Mouse (Mus musculus) midbrain, embryonic 16.5 days (tissue): Measurements from ENCODE around the gene Lsp1. TPM values are rescaled to one million over a fixed set of nuclear protein-coding genes. Genes with fewer than 3 reads are reported as not detected.

Source experiments
- ATAC-seq: fragments of 200-750 bp; cut with Nextera tagmentation; 2 replicates; pipeline ENCODE4 v1.8.0; 2017; ENCODE audit warnings: moderate TSS enrichment
- H3K27ac ChIP-seq: fragments of 300-500 bp; sonication (generic); 2 replicates; pipeline ENCODE4 v1.5.1; 2014; ENCODE audit warnings: mild to moderate bottlenecking, low read length, mixed read lengths
- H3K27me3 ChIP-seq: fragments of 300-500 bp; sonication (generic); 2 replicates; pipeline ENCODE4 v1.6.1; 2014; ENCODE audit warnings: low read depth, low read length, mixed read lengths; ENCODE audit not compliant: control insufficient read depth, insufficient read depth
- H3K36me3 ChIP-seq: fragments of 300-500 bp; sonication (generic); 2 replicates; pipeline ENCODE4 v1.6.1; 2014; ENCODE audit warnings: mild to moderate bottlenecking, low read length, moderate library complexity, mixed read lengths; ENCODE audit not compliant: control insufficient read depth, insufficient read depth
- H3K4me1 ChIP-seq: fragments of 300-500 bp; sonication (generic); 2 replicates; pipeline ENCODE4 v1.6.1; 2014; ENCODE audit warnings: mild to moderate bottlenecking, low read length, mixed read lengths; ENCODE audit not compliant: control insufficient read depth, insufficient read depth
- H3K4me2 ChIP-seq: fragments of 300-500 bp; sonication (generic); 2 replicates; pipeline ENCODE4 v1.6.1; 2014; ENCODE audit warnings: mild to moderate bottlenecking, low read length, mixed read lengths
- H3K4me3 ChIP-seq: fragments of 300-500 bp; sonication (generic); 2 replicates; pipeline ENCODE4 v1.5.1; 2014; ENCODE audit warnings: low read depth, mild to moderate bottlenecking, low read length, moderate library complexity, mixed read lengths
- H3K9ac ChIP-seq: fragments of 300-500 bp; sonication (generic); 2 replicates; pipeline ENCODE4 v1.6.1; 2014; ENCODE audit warnings: low read depth, low read length, mixed read lengths
- H3K9me3 ChIP-seq: fragments of 300-500 bp; sonication (generic); replicated peaks from 2 replicates; pipeline ENCODE4 v1.6.1; 2014; ENCODE audit warnings: mild to moderate bottlenecking, low read length, mixed read lengths; ENCODE audit not compliant: control insufficient read depth, poor library complexity, severe bottlenecking
- WGBS: fragments of 180-500 bp; shearing (Covaris S2); extraction: QIAGEN DNeasy Blood & Tissue Kit; methylation state at CpG from one replicate; pipeline ENCODE4 v1.1.7; 2014; 5-methylcytosine and 5-hydroxymethylcytosine counted together
- polyA plus RNA-seq: library from polyadenylated mRNA; unstranded; fragments of >200 nt; fragmentation: Nextera tagmentation; extraction: Ambion mirVana; gene quantifications from 2 replicates; pipeline ENCODE4 v1.2.1, GENCODE M21; 2015

Lsp1 gene
- polyA plus RNA-seq, 1 experiment from 2014 or later = 4.8 TPM

DNA sequence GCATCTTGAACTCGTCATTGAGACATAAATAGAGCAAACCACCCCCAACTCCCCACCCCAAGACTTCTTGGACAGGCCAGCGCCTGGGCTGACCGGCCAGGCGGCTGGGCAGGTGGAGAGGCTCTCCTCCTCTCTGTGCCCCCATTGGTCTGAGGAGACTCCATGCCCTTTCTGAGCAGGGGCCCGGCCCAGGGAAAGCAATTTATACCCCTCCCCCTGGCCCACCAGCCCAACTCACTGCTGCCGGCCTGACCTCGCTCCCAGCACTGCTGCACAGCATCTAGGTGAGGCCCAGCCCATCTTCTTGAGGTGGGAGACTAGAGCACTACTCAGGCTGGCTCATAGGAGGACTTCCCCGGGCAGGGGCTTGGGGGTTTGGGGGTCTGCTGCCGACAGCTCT lies 19.0 kb upstream of the Lsp1 start, which contains the start of gene Tnni2:
Gene Tnni2, plus strand, starts transcription at position 224 of the 400 bp plus-strand sequence.
- Histone ChIP-seq H3K4me2 (no peak within 1 kb of the TSS), H3K36me3 (no peaks in the 10 kb centered on the region), H3K9ac (no peak within 1 kb of the TSS), H3K27me3 (no peaks in the 10 kb centered on the region), H3K4me1 (no peaks in the 10 kb centered on the region), H3K27ac (no peak within 1 kb of the TSS), H3K4me3 (no peak within 1 kb of the TSS), H3K9me3 (no peaks in the 10 kb centered on the region)
- 80% methylated on average over 9 of the region's 9 CpGs for WGBS
- ATAC-seq = no peak

DNA sequence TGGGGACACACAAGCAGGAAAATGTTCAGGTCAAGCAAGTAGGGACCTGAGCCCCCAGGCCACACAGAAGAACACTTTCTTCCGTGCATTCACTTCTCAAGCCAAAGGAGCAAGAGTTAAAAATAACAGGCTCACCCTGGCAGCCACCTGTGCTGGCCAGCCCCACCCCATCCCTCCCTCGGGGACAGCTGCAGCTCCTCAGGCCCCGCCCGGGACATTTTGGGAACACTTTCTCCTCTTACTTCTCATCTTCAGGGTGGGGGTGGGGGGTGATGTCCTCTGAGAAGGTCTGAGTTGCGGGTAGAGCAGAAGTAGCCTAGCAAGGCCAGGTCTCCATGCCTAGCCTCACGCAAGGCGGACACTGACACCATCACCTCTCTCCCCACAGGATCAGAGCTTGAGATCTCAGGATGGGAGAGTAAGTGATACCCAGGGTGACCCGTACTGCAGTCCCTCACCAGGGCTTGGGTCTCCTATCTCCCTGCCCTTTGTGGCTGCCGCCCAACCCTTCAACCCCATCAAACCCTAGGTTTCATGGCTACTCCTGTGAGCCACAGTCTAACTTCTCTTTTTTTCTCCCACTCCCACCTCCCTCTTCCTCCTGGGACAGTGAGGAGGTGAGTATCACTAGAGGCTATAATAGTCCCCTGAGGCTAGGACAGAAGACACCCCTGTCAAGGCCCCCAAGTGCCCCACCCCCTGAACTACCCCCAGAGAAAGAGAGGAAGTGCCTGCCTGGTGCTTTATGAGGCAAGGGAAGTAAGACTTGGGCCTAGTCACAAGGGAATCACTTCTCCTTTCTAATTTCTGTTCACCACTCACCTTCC lies 18.3 kb upstream of the Lsp1 start:
- Histone ChIP-seq H3K27ac (no peak overlapping the region), H3K4me1 (no peaks in the 10 kb centered on the region), H3K9ac (no peak overlapping the region), H3K4me3 (no peak overlapping the region), H3K36me3 (no peaks in the 10 kb centered on the region), H3K9me3 (no peaks in the 10 kb centered on the region), H3K27me3 (no peaks in the 10 kb centered on the region), H3K4me2 (no peak overlapping the region)
- ATAC-seq = no peak
- 85% methylated on average over 9 of the region's 9 CpGs for WGBS

DNA sequence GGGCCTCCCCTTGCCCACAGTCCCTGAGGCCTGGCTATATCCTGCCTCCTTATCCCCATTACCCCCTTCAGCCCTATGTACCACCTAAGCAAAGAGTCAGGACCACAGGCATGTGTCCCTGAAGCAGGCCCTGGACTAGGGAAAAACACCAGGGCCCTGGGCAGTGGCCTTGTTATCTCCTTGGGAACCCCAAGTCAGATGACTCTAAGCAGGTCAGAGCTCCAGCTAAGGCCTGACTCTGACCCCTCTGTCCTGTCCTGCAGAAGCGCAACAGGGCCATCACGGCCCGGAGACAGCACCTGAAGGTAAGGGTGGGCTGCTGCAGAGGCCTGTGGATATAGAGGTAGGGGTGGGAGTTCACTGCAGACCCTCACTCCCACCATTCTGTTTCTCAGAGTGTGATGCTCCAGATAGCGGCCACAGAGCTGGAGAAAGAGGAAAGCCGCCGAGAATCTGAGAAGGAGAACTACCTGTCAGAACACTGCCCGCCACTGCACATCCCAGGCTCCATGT lies 17.6 kb upstream of the Lsp1 start:
- WGBS = 95% methylated on average over 7 of the region's 7 CpGs
- ATAC-seq = no peak
- H3K4me3 ChIP-seq = no peak overlapping the region

DNA sequence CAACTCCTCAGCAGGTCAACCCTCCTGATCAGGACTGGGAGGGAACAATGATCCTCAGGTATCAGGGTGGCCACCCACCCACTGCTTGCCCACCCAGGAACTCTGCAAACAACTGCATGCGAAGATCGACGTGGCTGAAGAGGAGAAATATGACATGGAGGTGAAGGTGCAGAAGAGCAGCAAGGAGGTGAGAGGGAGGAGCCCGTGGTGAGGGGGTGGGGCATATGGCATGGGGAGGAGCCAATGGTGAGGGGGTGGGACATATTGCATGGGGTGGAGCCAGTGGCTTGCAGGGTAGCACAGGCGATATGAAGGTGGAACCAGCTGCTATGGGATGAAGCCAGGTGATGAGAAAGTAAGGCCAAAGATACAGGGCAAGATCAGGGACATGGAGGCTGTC lies 17.1 kb upstream of the Lsp1 start:
- no peaks in the 10 kb centered on the region for H3K27me3 ChIP-seq
- WGBS = 90% methylated on average over 5 of the region's 5 CpGs
- H3K9ac ChIP-seq = no peak overlapping the region
- H3K4me2 ChIP-seq = no peak overlapping the region
- H3K36me3 ChIP-seq = no peaks in the 10 kb centered on the region
- no peak overlapping the region for H3K4me3 ChIP-seq
- H3K9me3 ChIP-seq = no peaks in the 10 kb centered on the region
- H3K4me1 ChIP-seq = no peaks in the 10 kb centered on the region
- no peak overlapping the region for H3K27ac ChIP-seq
- no peak for ATAC-seq

More for the DNA sequence above, 17.6 kb upstream of the Lsp1 start:
- H3K9me3 ChIP-seq = no peaks in the 10 kb centered on the region
- H3K27ac ChIP-seq = no peak overlapping the region
- H3K4me2 ChIP-seq = no peak overlapping the region
- H3K9ac ChIP-seq = no peak overlapping the region
- no peaks in the 10 kb centered on the region for H3K27me3 ChIP-seq
- no peaks in the 10 kb centered on the region for H3K4me1 ChIP-seq
- H3K36me3 ChIP-seq = no peaks in the 10 kb centered on the region

DNA sequence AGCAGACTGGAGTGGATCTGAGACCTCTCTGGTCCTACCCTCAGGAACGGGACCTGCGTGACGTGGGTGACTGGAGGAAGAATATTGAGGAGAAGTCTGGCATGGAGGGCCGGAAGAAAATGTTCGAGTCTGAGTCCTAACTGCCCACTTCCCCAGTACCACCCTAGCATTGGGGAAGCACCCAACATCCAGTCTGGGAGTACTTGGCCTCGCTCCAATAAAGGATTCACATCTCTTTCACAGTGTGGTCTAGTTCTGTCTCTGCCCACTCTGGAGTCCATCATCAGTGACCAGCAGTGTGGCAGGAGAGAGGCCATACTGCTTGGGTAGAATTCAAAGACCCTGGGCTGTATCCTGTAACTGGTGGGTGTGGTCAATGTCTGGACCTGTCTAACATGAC lies 16.4 kb upstream of the Lsp1 start:
- no peak overlapping the region for H3K4me3 ChIP-seq
- no peak for ATAC-seq
- H3K36me3 ChIP-seq = no peaks in the 10 kb centered on the region
- WGBS = 90% methylated on average over 6 of the region's 6 CpGs
- no peaks in the 10 kb centered on the region for H3K9me3 ChIP-seq
- no peak overlapping the region for H3K9ac ChIP-seq
- H3K4me1 ChIP-seq = no peaks in the 10 kb centered on the region
- no peak overlapping the region for H3K4me2 ChIP-seq
- H3K27me3 ChIP-seq = no peaks in the 10 kb centered on the region
- no peak overlapping the region for H3K27ac ChIP-seq

DNA sequence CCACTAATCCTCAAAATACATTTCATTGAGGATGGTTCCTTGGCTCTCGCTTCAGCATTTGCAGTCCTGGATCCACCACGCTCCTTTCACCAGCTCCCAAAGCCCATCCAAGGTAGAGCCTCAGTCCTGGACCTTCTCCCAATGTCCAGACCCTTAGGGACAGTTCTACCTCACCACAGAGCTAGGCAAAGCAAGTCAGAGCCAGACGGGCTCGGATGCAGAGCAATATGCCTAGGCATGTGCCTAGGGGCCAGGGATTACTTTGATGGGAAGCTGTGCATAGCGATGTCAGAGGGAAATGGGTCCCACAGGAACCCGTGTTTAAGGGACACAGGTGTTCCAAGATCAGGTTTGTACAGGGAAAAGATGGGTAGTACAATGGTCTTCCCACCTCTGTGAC lies 15.3 kb upstream of the Lsp1 start:
- H3K27me3 ChIP-seq = no peaks in the 10 kb centered on the region
- no peak overlapping the region for H3K4me2 ChIP-seq
- no peak overlapping the region for H3K9ac ChIP-seq
- no peak overlapping the region for H3K27ac ChIP-seq
- H3K36me3 ChIP-seq = no peaks in the 10 kb centered on the region
- no peak for ATAC-seq
- H3K4me3 ChIP-seq = no peak overlapping the region
- H3K9me3 ChIP-seq = no peaks in the 10 kb centered on the region
- no peaks in the 10 kb centered on the region for H3K4me1 ChIP-seq
- 87% methylated on average over 6 of the region's 6 CpGs for WGBS

DNA sequence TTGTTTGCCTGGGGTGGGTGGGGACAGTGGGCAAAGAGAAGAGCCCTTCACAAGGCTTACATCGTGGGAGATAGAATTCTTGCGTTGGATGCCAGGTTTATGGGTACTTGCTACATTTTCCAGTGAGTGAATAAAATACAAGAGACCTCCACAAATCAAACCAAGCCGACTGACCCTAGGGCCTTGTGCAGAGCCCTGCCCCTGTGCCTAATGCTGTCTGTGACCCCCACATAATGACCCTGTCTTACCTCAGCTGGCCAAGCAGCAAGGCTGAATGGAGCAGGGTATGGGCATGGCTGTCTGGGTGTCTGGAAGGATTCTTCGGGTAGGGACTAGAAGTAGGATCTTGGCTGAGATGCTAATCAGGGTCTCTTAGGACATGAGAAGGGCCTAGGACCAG lies 14.3 kb upstream of the Lsp1 start:
- 91% methylated on average over 4 of the region's 4 CpGs for WGBS
- no peaks in the 10 kb centered on the region for H3K9me3 ChIP-seq

DNA sequence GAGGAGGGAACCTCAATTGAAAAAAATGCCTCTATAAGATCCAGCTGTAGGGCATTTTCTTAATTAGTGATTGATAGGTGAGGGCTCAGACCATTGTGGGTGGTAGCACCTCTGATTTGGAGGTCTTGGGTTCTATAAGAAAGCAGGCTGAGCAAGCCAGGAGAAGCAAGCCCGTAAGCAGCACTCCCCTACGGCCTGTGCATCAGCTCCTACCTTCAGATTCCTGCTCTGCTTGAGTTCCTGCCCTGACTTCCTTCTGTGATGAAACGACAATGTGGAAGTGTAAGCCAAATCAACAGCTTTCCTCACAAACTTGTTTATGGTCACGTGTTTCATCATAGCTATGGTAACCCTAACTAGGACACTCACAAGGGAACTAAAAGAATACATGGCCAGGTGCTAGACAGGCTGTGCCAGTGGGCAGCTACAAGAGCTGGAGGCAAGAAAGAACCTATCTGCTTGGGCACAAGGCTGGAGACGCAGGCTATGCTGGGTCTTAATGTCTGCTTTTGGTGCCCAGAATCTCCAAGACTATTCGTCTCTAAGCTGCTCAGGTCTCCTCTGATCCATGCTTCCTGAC lies 11.5 kb upstream of the Lsp1 start:
- no peaks in the 10 kb centered on the region for H3K9me3 ChIP-seq
- no peak overlapping the region for H3K9ac ChIP-seq
- WGBS = 77% methylated on average over 6 of the region's 6 CpGs
- H3K36me3 ChIP-seq = no peaks in the 10 kb centered on the region
- no peak for ATAC-seq
- H3K4me1 ChIP-seq = no peaks in the 10 kb centered on the region
- H3K27ac ChIP-seq = no peak overlapping the region
- no peak overlapping the region for H3K4me3 ChIP-seq
- H3K27me3 ChIP-seq = no peaks in the 10 kb centered on the region
- no peak overlapping the region for H3K4me2 ChIP-seq

More for the DNA sequence above, 14.3 kb upstream of the Lsp1 start:
- no peak overlapping the region for H3K27ac ChIP-seq
- no peak overlapping the region for H3K9ac ChIP-seq
- no peak overlapping the region for H3K4me3 ChIP-seq
- no peaks in the 10 kb centered on the region for H3K36me3 ChIP-seq
- no peaks in the 10 kb centered on the region for H3K4me1 ChIP-seq
- H3K27me3 ChIP-seq = no peaks in the 10 kb centered on the region
- no peak overlapping the region for H3K4me2 ChIP-seq
- ATAC-seq = no peak

DNA sequence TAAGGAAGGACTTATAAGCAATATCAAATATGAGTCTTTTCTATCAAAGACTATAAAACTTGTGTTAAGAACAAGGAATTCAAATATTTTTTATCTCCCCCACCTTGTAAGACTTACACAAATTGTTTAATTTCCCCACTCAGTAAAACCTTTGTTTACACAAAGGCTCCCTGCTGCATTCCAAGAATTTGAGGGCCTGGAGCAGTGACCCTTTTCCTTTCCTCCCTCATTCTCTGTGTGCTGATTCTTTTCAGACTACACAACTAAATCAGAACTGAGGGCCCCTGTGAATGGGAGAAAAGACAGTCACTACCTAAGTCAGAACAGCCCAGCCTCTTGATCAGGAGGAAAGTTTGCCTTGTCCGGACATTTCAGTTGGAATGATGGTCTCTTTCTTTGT lies 5.9 kb upstream of the Lsp1 start:
- H3K36me3 ChIP-seq = no peaks in the 10 kb centered on the region
- peaks cover 8% of the 10 kb centered on the region; the same call in 1 of the 2 replicates for H3K4me1 ChIP-seq
- H3K4me3 ChIP-seq = no peak overlapping the region
- H3K27me3 ChIP-seq = no peaks in the 10 kb centered on the region
- no peak overlapping the region for H3K27ac ChIP-seq
- WGBS = 17% methylated on average over 1 of the region's 1 CpGs
- ATAC-seq = no peak
- H3K9ac ChIP-seq = no peak overlapping the region
- no peaks in the 10 kb centered on the region for H3K9me3 ChIP-seq
- H3K4me2 ChIP-seq = no peak overlapping the region
